Mouse (Mus musculus) thymus, adult 2 months (tissue): ENCODE measurements around the gene Accs.

Experiments
- CTCF ChIP-seq: fragments of 200-500 bp; IDR thresholded peaks from 2 replicates; pipeline ENCODE4 v1.5.1; 2012; ENCODE audit warnings: mild to moderate bottlenecking, control low read depth, low read length, moderate library complexity, borderline replicate concordance; ENCODE audit not compliant: control insufficient read depth, poor library complexity, insufficient read depth; ENCODE audit errors: extremely low read depth
- POLR2A ChIP-seq: fragments of 200-500 bp; IDR thresholded peaks from 2 replicates; pipeline ENCODE4 v1.6.1; 2012; ENCODE audit warnings: mild to moderate bottlenecking, low read length, control low read depth, moderate library complexity; ENCODE audit not compliant: control insufficient read depth, poor library complexity, insufficient read depth; ENCODE audit errors: extremely low read depth

- TF ChIP-seq POLR2A: no peak
- TF ChIP-seq CTCF: no peak
These were observed 36.4 kb downstream of the Accs start for GRCm38 (mm10) chr2:93813343-93813742.
